Mouse (Mus musculus): Measurements from ENCODE around the gene Hcn2.

GRCm38 (mm10) chr10:79746774-79747151 is 30.3 kb downstream of the Hcn2 start:
- TF ChIP-seq CTCF (IDR thresholded peaks at IDR 0.05; ENCODE audit: low read depth, low read length) (no peak), TAL1 (conservative IDR thresholded peaks at IDR 0.05; ENCODE audit: low read depth, low read length) (no peak), POLR2AphosphoS5 (IDR thresholded peaks at IDR 0.05; ENCODE audit: insufficient replicate concordance, low read depth, low read length) (no peak), GATA1 (IDR thresholded peaks at IDR 0.05; ENCODE audit: borderline replicate concordance, low read length) (no peak)
